Mouse (Mus musculus): ENCODE measurements at regions not wholly inside any gene's neighbourhood (a gene's known extent, or its start where the extent isn't known, plus 50 kb on each side); places are given as distances from the start of the nearest gene placed in this dataset.

DNA sequence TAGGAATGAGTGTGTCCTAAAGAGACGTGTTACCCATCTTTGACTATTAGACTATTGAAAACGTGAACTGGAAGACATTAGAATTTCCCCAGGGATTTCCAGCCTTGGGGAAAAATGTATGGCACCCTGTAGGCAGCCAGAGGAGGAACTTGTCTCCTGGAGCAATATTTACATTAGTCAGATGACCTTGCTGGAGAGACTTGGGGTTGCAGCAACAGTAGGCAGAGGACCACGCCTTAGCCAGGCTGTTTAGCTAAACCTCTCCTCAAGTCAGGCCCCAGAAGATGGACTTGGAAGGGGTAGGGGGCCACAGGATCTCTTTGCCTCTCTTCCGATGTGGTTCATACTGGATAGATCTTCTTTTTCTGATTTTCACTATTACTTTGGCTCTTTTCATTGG is 64.1 kb upstream of the Acpp start:
- no peaks in the 10 kb centered on the region for H3K9me3 ChIP-seq (replicated peaks; ENCODE audit: insufficient read depth, low read length)
- no peak overlapping the region for H3K27ac ChIP-seq (ENCODE audit: control insufficient read depth, low read depth, low read length)
- DNase-seq (ENCODE audit: low read depth, low spot score) = no peak
- H3K9ac ChIP-seq (ENCODE audit: control insufficient read depth, low read depth, low read length, poor library complexity, severe bottlenecking) = no peak overlapping the region
- no peak overlapping the region for H3K4me3 ChIP-seq (ENCODE audit: control insufficient read depth in 1 of 2, insufficient read depth in 1 of 2, low read depth in 2 of 2, low read length in 2 of 2)
- no peaks in the 10 kb centered on the region for H3K27me3 ChIP-seq (ENCODE audit: control insufficient read depth in 1 of 2, insufficient read depth in 2 of 2, low read length in 2 of 2)
- H3K36me3 ChIP-seq (ENCODE audit: control insufficient read depth in 1 of 2, insufficient read depth in 2 of 2, low read length in 2 of 2) = no peaks in the 10 kb centered on the region; a peak in 1 of 4 replicates
- H3K79me2 ChIP-seq (ENCODE audit: control insufficient read depth, insufficient read depth, low read length, poor library complexity) = no peaks in the 10 kb centered on the region
- H3K4me1 ChIP-seq (ENCODE audit: control insufficient read depth in 1 of 2, insufficient read depth in 2 of 2, low read length in 2 of 2) = no peaks in the 10 kb centered on the region
- no peak for TF ChIP-seq MEF2A (IDR thresholded peaks at IDR 0.05; ENCODE audit: extremely low read depth, insufficient replicate concordance, low read depth, low read length, poor library complexity, severe bottlenecking)
- TF ChIP-seq KAT2A (conservative IDR thresholded peaks at IDR 0.05; ENCODE audit: low read depth, low read length) = no peak
- no peak for TF ChIP-seq TCF12 (IDR thresholded peaks at IDR 0.05; ENCODE audit: low read depth, low read length)
- TF ChIP-seq ELF1 (IDR thresholded peaks at IDR 0.05; ENCODE audit: low read depth, low read length) = no peak
- no peak for TF ChIP-seq ZMIZ1 (IDR thresholded peaks at IDR 0.05; ENCODE audit: low read depth, low read length)
- no peak for TF ChIP-seq ETS1 (IDR thresholded peaks at IDR 0.05; ENCODE audit: low read depth, low read length)
- no peak for TF ChIP-seq JUND (IDR thresholded peaks at IDR 0.05; ENCODE audit: low read depth, low read length)
- TF ChIP-seq GABPA (IDR thresholded peaks at IDR 0.05; ENCODE audit: low read depth, low read length) = no peak
- no peak for TF ChIP-seq CHD1 (IDR thresholded peaks at IDR 0.05; ENCODE audit: low read depth, low read length)
- TF ChIP-seq RCOR1 (IDR thresholded peaks at IDR 0.05; ENCODE audit: low read depth, low read length) = no peak
- no peak for TF ChIP-seq ZNF384 (IDR thresholded peaks at IDR 0.05; ENCODE audit: low read depth, low read length)
- no peak for TF ChIP-seq RAD21 (IDR thresholded peaks at IDR 0.05; ENCODE audit: low read depth, low read length)
- no peak for TF ChIP-seq E2F4 (IDR thresholded peaks at IDR 0.05; ENCODE audit: borderline replicate concordance, low read depth, low read length)
- no peak for TF ChIP-seq EP300 (IDR thresholded peaks at IDR 0.05; ENCODE audit: low read depth in 1 of 2, low read length in 2 of 2)
- TF ChIP-seq SIN3A (IDR thresholded peaks at IDR 0.05; ENCODE audit: low read length) = no peak
- TF ChIP-seq CHD2 (IDR thresholded peaks at IDR 0.05; ENCODE audit: low read length) = no peak
- no peak for TF ChIP-seq NELFE (IDR thresholded peaks at IDR 0.05; ENCODE audit: low read depth, low read length)
- TF ChIP-seq HCFC1 (IDR thresholded peaks at IDR 0.05; ENCODE audit: low read depth, low read length) = no peak
- TF ChIP-seq MXI1 (IDR thresholded peaks at IDR 0.05; ENCODE audit: low read depth, low read length) = no peak

- Histone ChIP-seq H3K27ac (ENCODE audit: control insufficient read depth, low read depth, low read length) (no peak overlapping the region), H3K4me3 (ENCODE audit: control insufficient read depth in 1 of 2, insufficient read depth in 1 of 2, low read depth in 2 of 2, low read length in 2 of 2) (peak overlapping the region; percentile 58 to 71), H3K4me1 (ENCODE audit: control insufficient read depth in 1 of 2, insufficient read depth in 2 of 2, low read length in 2 of 2) (no peaks in the 10 kb centered on the region), H3K9me3 (replicated peaks; ENCODE audit: insufficient read depth, low read length) (no peaks in the 10 kb centered on the region), H3K36me3 (ENCODE audit: control insufficient read depth in 1 of 2, insufficient read depth in 2 of 2, low read length in 2 of 2) (no peaks in the 10 kb centered on the region; a peak in 1 of 4 replicates), H3K27me3 (ENCODE audit: control insufficient read depth in 1 of 2, insufficient read depth in 2 of 2, low read length in 2 of 2) (no peaks in the 10 kb centered on the region), H3K79me2 (ENCODE audit: control insufficient read depth, insufficient read depth, low read length, poor library complexity) (no peaks in the 10 kb centered on the region), H3K9ac (ENCODE audit: control insufficient read depth, low read depth, low read length, poor library complexity, severe bottlenecking) (peak overlapping the region; percentile 36)
- DNase-seq (ENCODE audit: low read depth, low spot score) = peak; percentile 78
- TF ChIP-seq BHLHE40 (IDR thresholded peaks at IDR 0.05; ENCODE audit: borderline replicate concordance, low read depth, low read length) (no peak), ZC3H11A (IDR thresholded peaks at IDR 0.05; ENCODE audit: low read depth, low read length) (no peak), NRF1 (IDR thresholded peaks at IDR 0.05; ENCODE audit: insufficient read depth, low read depth, low read length, poor library complexity, severe bottlenecking) (0 out of 2 replicates have a peak, but pooled peaks have one; percentile 23), CTCF (IDR thresholded peaks at IDR 0.05 in 2 of 3, conservative IDR thresholded peaks at IDR 0.05 in 1 of 3; ENCODE audit: control insufficient read depth in 1 of 3, insufficient read depth in 1 of 3, low read depth in 2 of 3, low read length in 3 of 3, poor library complexity in 1 of 3, severe bottlenecking in 1 of 3) (no peak), HCFC1 (IDR thresholded peaks at IDR 0.05; ENCODE audit: low read depth, low read length) (no peak), MEF2A (IDR thresholded peaks at IDR 0.05; ENCODE audit: extremely low read depth, insufficient replicate concordance, low read depth, low read length, poor library complexity, severe bottlenecking) (no peak), ELF1 (IDR thresholded peaks at IDR 0.05; ENCODE audit: low read depth, low read length) (peak; percentile 69; the same call in 1 of the 2 replicates), GABPA (IDR thresholded peaks at IDR 0.05; ENCODE audit: low read depth, low read length) (no peak), NELFE (IDR thresholded peaks at IDR 0.05; ENCODE audit: low read depth, low read length) (no peak), TCF12 (IDR thresholded peaks at IDR 0.05; ENCODE audit: low read depth, low read length) (no peak), ZKSCAN1 (IDR thresholded peaks at IDR 0.05; ENCODE audit: low read depth, low read length) (no peak), POLR2AphosphoS5 (IDR thresholded peaks at IDR 0.05; ENCODE audit: borderline replicate concordance, low read depth, low read length) (no peak), ETS1 (IDR thresholded peaks at IDR 0.05; ENCODE audit: low read depth, low read length) (no peak), SIN3A (IDR thresholded peaks at IDR 0.05; ENCODE audit: low read length) (no peak), E2F4 (IDR thresholded peaks at IDR 0.05; ENCODE audit: borderline replicate concordance, low read depth, low read length) (0 out of 2 replicates have a peak, but pooled peaks have one; percentile 78), MAFK (IDR thresholded peaks at IDR 0.05; ENCODE audit: borderline replicate concordance, low read depth, low read length) (peak; percentile 98), RCOR1 (IDR thresholded peaks at IDR 0.05; ENCODE audit: low read depth, low read length) (no peak), MAX (IDR thresholded peaks at IDR 0.05; ENCODE audit: low read length) (no peak), UBTF (IDR thresholded peaks at IDR 0.05; ENCODE audit: borderline replicate concordance, insufficient read depth, low read depth, low read length) (no peak), EP300 (IDR thresholded peaks at IDR 0.05; ENCODE audit: low read depth in 1 of 2, low read length in 2 of 2) (no peak), JUND (IDR thresholded peaks at IDR 0.05; ENCODE audit: low read depth, low read length) (no peak), GATA1 (IDR thresholded peaks at IDR 0.05; ENCODE audit: low read depth, low read length) (no peak)
Measured at GRCm38 (mm10) chr9:104399927-104400326, 62.4 kb upstream of the Acpp start.

All from MEL (cell line).